Mouse (Mus musculus) heart, postnatal 0 days (tissue): ENCODE results near the gene Nrbf2.

Source experiments
- CTCF ChIP-seq: IDR thresholded peaks from 2 replicates; pipeline ENCODE4 v1.5.1; 2016; ENCODE audit warnings: antibody characterized with exemption, control low read depth, low read depth
- EP300 ChIP-seq: IDR thresholded peaks from 2 replicates; pipeline ENCODE4 v1.6.1; 2016; ENCODE audit warnings: antibody characterized with exemption, low read depth

GRCm38 (mm10) chr10:67249486-67249885 is 35.6 kb downstream of the Nrbf2 start:
- TF ChIP-seq CTCF (no peak), EP300 (no peak)
